Mouse (Mus musculus) layer of hippocampus, adult 9-10 months (tissue): ENCODE data around the gene Zfp629.
"Not testable (repeated sequence)": the region's sequence is repeated elsewhere in the genome, so short reads cannot be mapped to it uniquely, and the experiment has no call there.

ENCODE experiments used
- DNase-seq: peaks from one replicate; pipeline ENCODE4 v3.0.0; 2022; ENCODE audit warnings: low spot score

Zfp629 gene

DNA sequence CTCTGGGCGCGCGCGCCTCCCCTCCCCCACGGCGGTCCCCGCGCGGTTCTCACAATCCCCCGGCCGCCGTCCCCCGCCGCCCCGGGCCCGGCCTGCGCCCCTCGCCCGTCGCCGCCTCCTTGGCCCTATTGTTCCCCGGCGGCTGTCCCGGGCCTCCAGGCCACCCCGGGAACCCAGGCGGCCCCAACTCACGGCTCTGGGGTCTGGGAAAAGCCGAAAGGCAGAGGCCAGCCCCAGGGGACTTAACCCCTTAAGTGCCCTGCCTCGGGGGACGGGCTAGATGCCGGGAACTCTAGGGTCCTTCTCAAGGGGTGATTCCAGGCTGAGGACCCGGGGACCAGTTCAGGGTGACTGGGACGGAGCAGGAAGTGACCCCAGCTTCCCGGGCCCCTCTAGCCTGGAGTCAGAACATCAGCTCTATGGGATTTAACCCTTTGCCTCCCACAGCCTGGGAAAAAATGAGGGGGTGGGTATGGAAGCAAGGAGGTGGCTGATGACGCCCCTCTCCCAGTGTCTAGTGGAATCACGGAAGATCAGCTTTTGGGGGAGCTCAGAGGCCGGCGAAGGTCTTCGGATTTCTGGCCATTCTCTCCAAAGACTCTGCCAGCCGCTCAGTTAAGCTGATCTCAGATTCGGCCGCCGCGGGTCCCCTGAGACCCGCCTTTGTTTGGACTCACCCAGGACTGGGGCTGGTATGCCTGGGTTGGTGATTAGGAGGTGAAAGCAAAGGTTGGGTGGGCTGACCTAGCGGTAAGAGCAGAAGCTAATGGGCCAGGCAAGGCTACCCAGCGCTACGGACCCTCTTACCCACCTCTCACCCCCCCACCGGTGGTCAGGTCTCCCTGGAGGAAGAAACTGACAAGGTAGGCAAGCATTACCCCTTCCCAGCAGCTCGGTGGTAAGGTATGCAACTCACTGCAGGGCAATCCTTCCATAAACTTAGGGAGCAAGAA, at the start of gene Zfp629:
Zfp629 (minus strand) TSS at position 907 of the 953 bp plus-strand sequence.
- peak; percentile 31 for DNase-seq

DNA sequence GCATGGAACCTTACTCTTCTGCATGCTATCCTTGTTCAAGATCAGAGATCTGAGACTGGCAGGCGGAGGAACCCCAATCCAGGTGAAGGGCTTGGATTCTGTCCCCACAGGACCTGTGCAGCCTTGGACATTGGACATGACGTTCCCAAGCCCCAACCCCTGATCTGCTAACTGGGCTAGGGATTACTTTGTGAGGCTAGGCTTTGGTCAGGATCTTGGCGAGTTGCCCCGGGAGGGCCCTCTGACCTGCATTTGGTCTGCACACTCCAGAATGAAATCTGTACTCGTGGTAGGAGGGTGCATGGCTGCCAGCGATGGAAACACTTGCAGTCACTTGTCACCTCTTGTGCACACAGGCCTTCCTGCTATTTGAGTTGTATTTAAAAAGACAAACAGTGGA, 47.3 kb upstream of the Zfp629 start:
- no peak for DNase-seq

DNA sequence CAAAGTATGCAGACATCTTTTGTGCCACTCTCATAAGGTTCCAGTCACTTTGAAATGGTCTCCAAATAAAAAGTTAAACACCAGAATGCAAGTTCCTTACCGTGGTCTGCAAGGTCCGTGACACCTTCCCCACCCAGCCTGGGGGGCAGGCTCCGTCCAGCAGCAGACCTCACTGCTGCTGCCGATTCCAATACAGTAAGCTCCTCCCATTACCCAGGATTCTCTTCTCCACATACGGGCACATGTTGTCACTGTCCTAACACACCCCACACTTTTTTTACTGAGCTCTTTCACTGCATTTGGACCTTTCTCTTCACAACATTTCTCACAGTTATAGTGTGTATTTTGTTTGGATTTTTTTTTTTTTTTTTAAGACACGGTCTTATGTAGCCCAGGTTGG, 46.2 kb upstream of the Zfp629 start:
- DNase-seq, result no peak

DNA sequence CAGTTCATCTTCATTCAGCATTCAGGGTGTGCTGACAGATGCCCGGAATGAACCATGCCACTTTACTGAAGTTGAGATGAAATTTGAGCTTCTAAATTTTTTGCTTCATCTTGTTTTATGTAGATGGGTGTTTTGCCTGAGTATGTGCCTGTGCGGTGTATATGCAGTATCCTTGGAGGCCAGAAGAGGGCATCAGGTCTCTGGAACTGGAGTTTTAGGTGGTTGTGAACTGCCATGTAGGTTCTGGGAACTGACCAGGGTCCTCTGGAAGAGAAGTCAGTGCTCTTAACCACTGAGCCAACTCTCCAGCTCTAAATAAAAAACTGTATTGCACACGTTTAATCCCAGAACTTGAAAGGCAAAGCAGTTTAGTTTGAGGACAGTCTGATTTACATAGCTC, 45.3 kb upstream of the Zfp629 start:
- no peak for DNase-seq

DNA sequence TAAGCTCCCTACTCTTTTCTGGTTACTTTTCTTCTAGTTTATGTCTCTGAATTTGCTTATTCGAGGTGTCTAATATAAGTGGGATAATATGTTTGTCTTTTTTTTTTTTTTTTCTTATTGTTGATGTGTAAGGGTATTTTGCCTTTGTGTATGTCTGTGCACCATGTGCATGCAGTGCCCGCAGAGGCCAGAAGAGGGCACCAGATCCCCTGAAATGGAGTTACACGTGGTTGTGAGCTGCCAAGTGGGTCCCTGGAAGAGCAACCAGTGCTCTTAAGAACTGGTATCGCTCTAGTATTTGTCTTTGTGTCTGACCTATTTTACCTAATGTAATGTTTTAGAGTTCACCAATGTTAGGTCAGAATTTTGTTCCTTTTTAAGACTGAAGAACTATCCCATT, 41.3 kb upstream of the Zfp629 start:
- no peak for DNase-seq

DNA sequence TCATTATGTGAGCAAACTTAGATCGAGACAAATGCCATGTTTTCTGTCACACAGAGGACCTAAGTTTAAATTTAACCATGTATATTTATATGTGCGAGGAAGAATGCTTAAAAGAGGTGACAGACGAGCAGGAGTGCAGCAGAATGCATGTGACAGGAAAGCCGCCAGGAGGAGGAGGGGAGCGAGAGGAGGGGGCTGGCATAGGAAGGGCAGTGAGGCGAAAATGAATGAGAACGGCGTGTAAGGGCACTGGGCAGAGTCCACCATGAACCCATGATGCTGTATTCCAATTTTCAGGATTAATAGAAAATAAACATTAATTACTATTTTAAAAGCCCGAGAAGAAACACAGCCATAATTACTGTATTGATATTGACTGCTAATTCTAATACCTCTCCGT, 38.7 kb upstream of the Zfp629 start:
- no peak for DNase-seq

DNA sequence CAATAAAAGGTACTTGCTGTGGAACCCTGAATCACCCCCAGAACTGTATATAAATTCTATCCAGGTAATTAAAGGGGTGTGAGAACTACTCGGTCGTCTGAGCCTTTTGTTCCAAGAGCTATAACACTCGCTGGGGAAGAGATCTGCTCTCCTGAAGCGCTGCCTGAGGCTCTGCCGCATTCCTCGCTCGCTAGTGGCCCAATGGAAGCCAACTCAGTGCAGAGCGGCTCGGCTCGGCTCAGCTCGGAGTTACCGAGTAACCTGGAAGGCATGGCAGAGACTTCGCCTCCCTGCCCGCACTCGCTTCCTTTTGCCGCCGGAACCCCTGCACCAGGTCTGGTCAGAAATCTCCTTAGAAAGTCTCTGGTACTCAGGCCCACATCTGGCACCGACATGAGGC, 36.5 kb upstream of the Zfp629 start:
- no peak for DNase-seq

DNA sequence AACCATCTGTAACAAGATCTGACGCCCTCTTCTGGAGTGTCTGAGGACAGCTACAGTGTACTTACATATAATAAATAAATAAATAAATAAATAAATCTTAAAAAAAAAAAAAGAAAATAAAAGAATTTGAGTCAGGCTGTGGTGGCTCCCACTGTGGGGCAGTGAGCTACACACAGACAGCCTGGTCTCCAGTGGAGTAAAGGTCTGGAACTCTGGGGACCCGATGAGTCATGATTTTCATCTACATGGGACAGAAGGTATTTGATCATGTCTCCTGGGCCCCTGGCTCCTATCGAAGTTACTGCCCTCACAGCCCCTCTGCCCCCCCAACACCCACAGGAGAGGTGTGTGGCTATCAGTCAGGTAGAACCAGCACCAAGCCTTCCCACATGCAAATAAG, 36.0 kb upstream of the Zfp629 start:
- no peak for DNase-seq

DNA sequence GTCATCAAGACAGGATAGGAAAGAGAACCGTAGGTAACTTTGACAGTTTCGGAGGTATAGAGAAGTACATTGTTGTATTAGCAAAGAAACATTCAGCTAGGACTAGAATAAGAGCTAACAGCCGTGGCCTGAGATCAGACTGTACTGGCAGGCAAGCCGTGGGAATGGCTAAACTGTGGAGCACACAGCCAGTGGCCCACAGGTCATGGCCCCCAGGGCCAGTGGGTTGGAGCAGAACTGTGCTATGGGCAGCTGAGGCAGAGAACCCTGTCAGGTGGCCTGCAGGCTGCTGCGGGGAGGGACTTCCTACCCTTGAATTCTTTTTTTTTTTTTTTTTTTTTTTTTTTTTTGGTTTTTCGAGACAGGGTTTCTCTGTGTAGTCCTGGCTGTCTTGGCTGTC, 33.6 kb upstream of the Zfp629 start:
- DNase-seq, result no peak

DNA sequence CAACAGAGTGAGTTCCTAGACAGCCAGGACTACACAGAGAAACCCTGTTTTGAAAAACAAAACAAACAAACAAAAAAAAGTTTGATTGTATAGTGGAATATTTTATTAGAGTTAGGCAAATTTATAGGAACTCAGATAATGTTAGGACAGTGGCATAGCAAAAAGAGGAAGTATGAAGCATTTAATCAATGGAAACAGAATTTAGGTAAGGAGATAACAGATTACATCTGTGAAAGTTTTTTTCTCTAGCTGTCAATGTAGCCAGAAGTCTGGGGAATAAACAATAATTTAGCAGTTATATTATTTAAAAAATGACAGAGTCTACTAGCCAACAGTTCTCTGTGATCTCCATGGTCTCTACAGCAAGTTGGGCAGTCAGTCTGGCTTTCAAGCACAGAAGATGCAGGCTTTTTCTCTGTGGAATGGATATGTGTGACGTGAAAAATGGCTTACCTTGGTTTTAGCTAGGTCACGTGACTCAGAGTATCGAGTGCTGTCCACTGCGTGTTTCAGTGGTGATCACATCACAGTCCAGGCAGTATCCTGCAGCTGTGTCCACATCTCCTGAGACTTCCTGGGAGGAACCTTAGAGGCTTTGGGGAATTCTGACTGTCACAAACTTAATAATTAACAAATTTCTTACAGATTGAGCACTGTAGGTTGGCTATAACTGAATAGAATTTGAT, 33.1 kb upstream of the Zfp629 start:
- no peak for DNase-seq

DNA sequence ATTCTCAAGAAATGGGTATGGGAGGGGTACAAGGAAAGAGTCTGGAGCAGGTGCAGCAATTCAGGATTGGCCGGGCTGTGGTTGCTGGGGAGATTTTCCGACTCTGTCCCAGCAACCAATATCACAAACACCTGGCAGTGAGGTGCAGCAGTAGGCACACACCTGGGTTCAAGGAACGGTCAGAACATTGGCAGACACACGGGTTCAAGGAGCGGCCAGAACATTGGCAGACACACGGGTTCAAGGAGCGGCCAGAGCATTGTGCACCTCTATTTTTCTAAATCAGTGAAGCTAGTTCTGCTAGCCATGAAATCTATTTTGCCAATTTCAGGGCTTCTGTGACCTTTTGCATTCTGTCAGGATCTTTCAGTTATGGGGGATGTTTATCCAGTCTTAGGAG, 32.0 kb upstream of the Zfp629 start:
- DNase-seq, result not testable (repeated sequence)

DNA sequence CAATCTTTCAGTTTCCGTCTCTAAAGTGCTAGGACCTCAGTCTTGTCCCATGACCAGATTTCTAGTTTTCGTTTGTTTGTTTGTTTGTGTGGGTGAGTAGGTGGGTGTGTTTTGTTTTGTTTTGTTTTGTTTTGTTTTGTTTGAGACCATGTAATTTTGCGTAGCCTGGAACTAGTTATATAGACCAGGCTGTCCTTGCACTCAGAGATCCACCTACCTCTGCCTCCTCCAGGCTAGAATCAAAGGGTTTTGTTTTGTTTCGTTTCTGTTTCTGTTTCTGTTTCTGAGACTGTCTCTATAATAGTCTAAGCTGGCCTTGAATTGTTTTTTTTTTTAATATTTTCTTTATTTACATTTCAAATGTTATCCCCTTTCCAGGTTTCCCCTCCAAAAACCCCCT, 30.8 kb upstream of the Zfp629 start:
- DNase-seq, result no peak

DNA sequence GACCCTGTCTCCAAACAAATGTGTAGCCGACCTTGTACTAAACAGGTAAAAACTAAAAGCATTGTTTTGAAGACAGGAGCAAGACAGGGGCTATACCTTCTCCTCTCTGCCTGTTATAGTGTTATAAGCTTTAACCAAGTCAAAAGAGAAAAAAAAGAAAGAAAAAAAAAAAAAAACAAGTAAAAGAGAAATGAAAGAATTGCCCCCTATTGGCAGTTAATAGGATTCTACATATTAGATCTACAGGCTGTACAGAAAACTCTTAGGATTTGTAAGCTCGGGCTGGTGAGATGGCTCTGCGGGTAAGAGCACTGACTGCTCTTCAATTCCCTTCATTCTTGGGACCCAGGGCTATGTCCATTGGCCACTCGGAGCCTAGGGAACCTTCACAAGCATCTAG, 26.7 kb upstream of the Zfp629 start:
- DNase-seq, result no peak

DNA sequence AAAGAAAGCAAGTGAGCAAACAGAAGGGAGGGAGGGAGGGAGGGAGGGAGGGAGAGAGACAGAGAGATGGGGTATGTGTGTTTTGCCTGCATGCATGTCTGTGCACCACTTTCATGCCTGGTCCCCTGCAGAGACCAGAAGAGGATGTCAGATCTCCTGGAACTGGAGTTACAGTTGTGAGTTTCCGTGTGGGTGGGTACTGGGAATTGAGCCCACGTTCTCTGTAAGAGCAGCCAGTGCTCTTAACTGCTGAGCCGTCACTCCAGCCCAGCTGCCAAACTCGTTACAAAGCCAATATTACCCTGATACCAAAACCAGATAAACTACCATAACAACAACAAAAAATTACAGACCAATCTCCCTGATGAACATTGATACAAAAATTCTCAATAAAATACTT, 25.7 kb upstream of the Zfp629 start:
- no peak for DNase-seq

DNA sequence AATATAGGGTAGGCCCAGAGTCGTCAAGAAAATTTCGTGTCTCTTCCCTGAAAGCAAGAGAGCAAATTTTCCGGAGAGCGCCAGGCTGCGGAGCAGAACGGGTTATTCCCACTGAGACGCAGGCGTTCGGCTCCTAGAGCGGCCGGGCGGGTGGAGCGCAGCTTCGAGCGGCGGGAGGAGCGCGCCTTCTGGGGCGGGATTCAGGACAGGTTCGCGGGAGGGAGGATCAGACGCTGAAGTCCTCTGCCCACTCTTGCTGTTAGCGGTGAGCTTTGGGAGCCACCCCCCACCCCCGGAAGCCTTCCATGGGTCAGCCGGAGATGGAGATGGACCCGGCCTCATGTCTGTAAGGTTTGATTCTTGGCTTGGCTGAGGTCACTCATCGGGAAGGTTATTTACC, 21.4 kb upstream of the Zfp629 start:
- no peak for DNase-seq

DNA sequence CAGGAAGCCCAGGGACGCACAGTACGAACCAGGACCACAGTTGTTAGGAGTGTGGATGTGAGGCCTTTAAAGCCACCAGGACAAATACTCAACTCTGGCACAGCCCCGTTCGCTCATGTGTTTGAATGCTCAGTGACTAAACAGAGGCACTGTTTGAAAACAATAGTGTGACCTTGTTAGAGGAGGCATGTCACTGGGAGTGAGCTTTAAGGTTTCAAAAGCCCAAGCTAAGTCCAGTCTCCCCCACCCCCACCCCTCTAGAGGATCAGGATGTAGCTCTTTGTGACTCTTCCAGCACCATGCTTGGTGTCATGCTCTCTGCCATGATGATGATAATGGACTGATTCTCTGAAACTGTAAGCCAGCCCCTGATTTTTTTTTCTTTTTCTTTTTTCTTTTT, 15.8 kb upstream of the Zfp629 start:
- no peak for DNase-seq

DNA sequence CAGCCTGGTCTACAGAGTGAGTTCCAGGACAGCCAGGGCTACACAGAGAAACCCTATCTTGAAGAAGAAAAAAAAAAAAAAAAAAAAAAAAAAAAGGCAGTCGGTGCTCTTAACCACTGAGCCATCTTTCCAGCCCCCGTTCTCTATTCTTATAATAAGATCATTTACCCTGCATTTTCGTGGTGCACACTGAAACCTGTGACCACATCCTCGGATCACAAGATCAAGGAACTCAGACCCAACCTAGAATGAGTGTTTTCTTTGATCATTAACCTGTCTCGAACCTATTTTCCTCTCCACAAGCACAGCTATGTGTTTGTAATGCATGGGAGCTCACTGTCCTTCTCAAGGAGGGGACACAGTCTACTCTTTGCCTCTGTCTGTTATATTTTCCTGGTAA, 13.0 kb upstream of the Zfp629 start:
- no peak for DNase-seq

DNA sequence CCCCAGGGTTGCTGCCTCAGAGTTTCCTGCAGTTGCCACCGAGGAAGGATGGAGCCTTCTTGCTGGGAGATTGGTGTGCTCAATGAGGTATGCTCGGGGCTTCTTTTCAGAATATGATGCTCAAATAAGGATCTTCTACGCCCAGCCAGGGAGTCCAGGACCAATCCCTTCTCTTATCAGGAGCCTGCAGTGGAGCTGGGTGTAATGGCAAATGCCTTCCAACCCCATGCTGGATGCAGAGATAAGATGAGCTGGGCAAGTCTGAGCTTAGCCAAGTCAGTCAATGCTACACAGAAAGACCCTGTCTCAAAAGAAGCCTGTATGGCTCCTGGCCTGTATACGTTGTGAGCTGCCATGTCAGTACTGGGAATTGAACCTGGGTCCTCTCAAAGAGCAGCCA, 10.9 kb upstream of the Zfp629 start:
- DNase-seq, result no peak

DNA sequence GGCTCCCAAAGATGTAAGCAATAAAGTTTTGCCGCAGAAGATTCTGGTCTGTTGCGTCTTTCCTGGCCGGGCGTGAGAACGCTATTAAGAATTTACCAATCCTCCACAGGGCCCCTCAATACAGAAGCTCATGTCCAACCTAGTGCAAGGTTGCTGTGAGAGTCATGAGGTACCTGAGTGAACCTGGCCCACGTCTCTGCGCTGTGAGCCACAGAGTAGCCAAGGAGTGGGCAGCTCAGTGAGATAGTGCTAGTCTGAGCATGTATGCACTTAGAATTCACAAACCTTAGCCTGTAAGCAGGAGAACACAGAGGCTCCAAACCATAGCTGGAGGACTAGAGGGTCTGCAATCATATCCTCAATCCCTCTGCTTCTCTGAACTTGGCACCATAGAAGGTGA, 10.4 kb upstream of the Zfp629 start:
- DNase-seq, result no peak

DNA sequence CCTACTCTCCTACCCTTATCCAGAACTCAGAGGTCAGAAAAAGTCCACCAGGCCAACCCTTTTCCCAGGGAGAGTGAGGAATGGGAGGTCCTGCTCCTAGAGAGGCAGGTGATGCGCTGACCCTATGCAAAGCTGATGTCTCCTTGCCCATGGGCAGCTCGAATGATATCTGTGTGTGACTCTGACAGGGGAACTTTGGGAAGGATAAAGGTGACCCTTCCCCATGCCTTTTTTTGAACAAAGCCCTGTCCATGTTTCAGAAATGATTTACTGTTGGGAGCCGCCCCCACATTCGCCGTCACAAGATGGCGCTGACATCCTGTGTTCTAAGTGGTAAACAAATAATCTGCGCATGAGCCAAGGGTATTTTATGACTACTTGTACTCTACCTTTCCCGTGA, 2.8 kb upstream of the Zfp629 start:
- DNase-seq, result not testable (repeated sequence)

DNA sequence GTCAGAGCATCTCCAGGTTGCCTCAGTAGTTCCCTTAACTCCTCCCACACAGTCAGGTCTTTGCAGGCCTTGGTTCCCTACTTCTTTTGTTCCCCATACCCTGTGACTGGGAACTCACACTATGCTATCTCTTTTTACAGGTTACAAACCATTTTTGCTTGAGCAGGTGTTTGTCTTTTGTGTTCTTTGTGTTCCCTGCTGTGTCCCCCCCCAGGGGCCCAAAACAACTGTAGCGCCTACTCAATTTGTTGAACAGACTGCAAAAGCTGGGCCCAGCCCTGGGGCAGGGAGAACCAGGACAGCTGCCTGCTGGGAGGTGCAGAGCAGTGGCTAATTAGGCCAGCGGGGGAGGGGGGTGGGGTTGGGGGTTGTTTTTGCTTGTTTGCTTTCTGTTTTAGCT, 2.4 kb upstream of the Zfp629 start:
- no peak for DNase-seq

DNA sequence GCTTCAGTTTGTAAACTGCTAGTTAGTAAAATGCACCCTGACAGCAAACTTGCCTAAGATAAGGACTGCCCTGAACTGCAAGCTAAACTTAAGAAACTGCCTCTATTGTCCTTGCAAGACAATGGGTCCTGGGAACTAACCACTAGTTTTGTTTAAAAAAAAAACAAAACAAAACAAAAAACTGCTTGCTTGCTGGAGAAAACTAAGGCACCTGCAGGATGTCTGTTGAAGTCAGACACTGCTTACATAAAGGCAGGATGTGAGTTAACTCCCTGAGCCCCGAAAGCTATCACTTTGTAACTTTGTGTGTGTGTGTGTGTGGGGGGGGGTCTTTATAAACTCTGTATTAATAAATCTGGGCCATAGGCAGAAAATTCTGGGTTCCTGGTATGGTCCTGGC, 1.3 kb upstream of the Zfp629 start:
- DNase-seq, result no peak

DNA sequence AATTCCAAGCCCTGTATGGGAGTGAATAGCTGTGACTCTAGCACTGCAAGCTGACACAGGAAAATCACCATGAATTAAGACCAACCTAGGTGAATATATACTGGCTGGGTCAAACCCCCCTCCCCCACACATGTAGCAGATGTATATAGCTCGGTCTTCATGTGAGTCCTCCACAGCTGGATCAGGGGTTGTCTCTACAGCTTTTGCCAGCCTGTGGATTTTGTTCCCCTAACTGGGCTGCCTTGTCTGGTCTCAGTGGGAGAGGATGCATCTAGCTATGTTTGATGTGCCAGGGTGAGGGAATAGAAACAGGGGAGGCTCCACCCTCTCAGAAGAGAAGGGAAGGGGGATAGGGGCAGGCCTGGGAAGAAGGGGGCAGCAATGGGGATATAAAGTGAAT, 739 bp upstream of the Zfp629 start:
- no peak for DNase-seq

DNA sequence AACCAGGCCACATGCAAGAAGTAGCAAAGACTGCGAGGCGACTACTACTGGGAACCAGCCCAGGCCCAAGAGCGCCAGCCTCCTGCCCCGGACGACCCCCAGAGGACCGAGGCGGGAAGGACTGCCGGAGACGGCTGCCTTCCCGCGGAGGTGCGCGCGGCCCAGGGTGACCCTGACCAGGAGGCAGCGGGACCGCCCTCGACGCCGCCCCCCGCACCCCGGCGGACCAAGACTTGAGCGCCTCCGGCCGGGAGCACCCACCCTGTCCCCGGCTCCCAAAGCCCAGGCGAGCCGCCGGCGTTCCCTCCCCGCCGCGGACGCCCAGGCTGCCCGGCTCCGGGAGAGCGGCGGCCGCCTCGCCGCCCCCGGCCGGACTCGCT, 1.1 kb downstream of the Zfp629 start:
- no peak for DNase-seq
